Mouse (Mus musculus) CH12.LX (cell line): Measurements from ENCODE around the gene Prkcb. TPM values are rescaled to one million over a fixed set of nuclear protein-coding genes. Genes with fewer than 3 reads are reported as not detected.
A peak's percentile ranks its signal among the peaks of the same experiment; 100 is the strongest.
"Not testable (repeated sequence)": the region's sequence is repeated elsewhere in the genome, so short reads cannot be mapped to it uniquely, and the experiment has no call there.

Experiments used
- DNase-seq: peaks from one replicate; pipeline ENCODE4 v3.0.0-alpha.2; 2013; ENCODE audit errors: extremely low read depth
- H3K27ac ChIP-seq: 2 replicates; pipeline ENCODE4 v1.5.1; 2012; ENCODE audit warnings: low read depth, mild to moderate bottlenecking, control low read depth, moderate library complexity; ENCODE audit not compliant: insufficient read depth
- H3K27me3 ChIP-seq: replicated peaks from 2 replicates; pipeline ENCODE3; 2012; ENCODE audit warnings: inconsistent platforms
- H3K36me3 ChIP-seq, 2 experiments: replicated peaks in 1 of 2; 2 replicates each; pipeline versions ENCODE3 to v1.6.1; 2012; ENCODE audit warnings: inconsistent platforms in 1 of 2, low read length in 1 of 2, mild to moderate bottlenecking in 1 of 2, mixed read lengths in 1 of 2, moderate library complexity in 1 of 2; ENCODE audit not compliant: control insufficient read depth in 1 of 2, insufficient read depth in 1 of 2
- H3K4me1 ChIP-seq, 2 experiments: 2 replicates each; pipeline ENCODE4 v1.6.1; 2012; ENCODE audit warnings: inconsistent platforms in 1 of 2, moderate library complexity in 1 of 2; ENCODE audit not compliant: insufficient read depth in 2 of 2, control insufficient read depth in 1 of 2
- H3K4me2 ChIP-seq: 2 replicates; pipeline ENCODE4 v1.6.1; 2012; ENCODE audit warnings: low read depth, mild to moderate bottlenecking, control low read depth; ENCODE audit not compliant: poor library complexity, insufficient read depth, severe bottlenecking
- H3K4me3 ChIP-seq, 3 experiments: fragments of 150-350 bp in 1 of 3; sonication (generic) in 1 of 3; replicated peaks in 1 of 3; 2 replicates each; pipeline versions ENCODE3 to v1.5.1; 2011 to 2012; ENCODE audit warnings: low read depth in 2 of 3, low read length in 2 of 3, mild to moderate bottlenecking in 2 of 3, moderate library complexity in 2 of 3, control low read depth in 1 of 3, improper control_type of control experiment in 1 of 3, inconsistent platforms in 1 of 3, mixed read lengths in 1 of 3; ENCODE audit not compliant: poor library complexity in 1 of 3
- H3K79me2 ChIP-seq: replicated peaks from 2 replicates; pipeline ENCODE4 v1.6.1; 2012; ENCODE audit warnings: mild to moderate bottlenecking, moderate library complexity; ENCODE audit not compliant: control insufficient read depth, poor library complexity, insufficient read depth, severe bottlenecking; ENCODE audit errors: extremely low read depth
- H3K9ac ChIP-seq: 2 replicates; pipeline ENCODE4 v1.6.1; 2012; ENCODE audit warnings: low read depth, mild to moderate bottlenecking, control low read depth, moderate library complexity; ENCODE audit not compliant: insufficient read depth
- H3K9me3 ChIP-seq: replicated peaks from 2 replicates; pipeline ENCODE3; 2012; ENCODE audit warnings: low read length, inconsistent platforms, mixed read lengths
- BHLHE40 ChIP-seq: IDR thresholded peaks from 2 replicates; pipeline ENCODE4 v1.6.1; 2011; ENCODE audit warnings: mild to moderate bottlenecking, low read depth, low read length, improper control_type of control experiment
- CTCF ChIP-seq, 2 experiments: IDR thresholded peaks in 1 of 2; conservative IDR thresholded peaks in 1 of 2; 2 replicates each; pipeline ENCODE4 v1.5.1; 2011 to 2012; ENCODE audit warnings: low read depth in 2 of 2, low read length in 2 of 2, improper control_type of control experiment in 1 of 2, inconsistent platforms in 1 of 2, mild to moderate bottlenecking in 1 of 2, moderate library complexity in 1 of 2
- HCFC1 ChIP-seq: IDR thresholded peaks from 2 replicates; pipeline ENCODE4 v1.6.1; 2012; ENCODE audit warnings: low read depth, mild to moderate bottlenecking, inconsistent platforms, low read length, improper control_type of control experiment
- JUN ChIP-seq: IDR thresholded peaks from 2 replicates; pipeline ENCODE4 v1.6.1; 2011; ENCODE audit warnings: low read depth, mild to moderate bottlenecking, low read length, improper control_type of control experiment, moderate library complexity; ENCODE audit not compliant: insufficient read depth
- JUND ChIP-seq: conservative IDR thresholded peaks from 2 replicates; pipeline ENCODE4 v1.6.1; 2011; ENCODE audit warnings: low read depth, low read length, improper control_type of control experiment
- MAX ChIP-seq: IDR thresholded peaks from 2 replicates; pipeline ENCODE4 v1.6.1; 2011; ENCODE audit warnings: low read length, improper control_type of control experiment
- MYC ChIP-seq: IDR thresholded peaks from 2 replicates; pipeline ENCODE4 v1.6.1; 2011; ENCODE audit warnings: low read depth, mild to moderate bottlenecking, improper control_type of control experiment, low read length
- RAD21 ChIP-seq: IDR thresholded peaks from 2 replicates; pipeline ENCODE4 v1.6.1; 2011; ENCODE audit warnings: low read depth, mild to moderate bottlenecking, low read length, improper control_type of control experiment, moderate library complexity
- SMC3 ChIP-seq: IDR thresholded peaks from 2 replicates; pipeline ENCODE4 v1.6.1; 2011; ENCODE audit warnings: low read depth, low read length, improper control_type of control experiment
- ZMIZ1 ChIP-seq: IDR thresholded peaks from 2 replicates; pipeline ENCODE4 v1.6.1; 2012; ENCODE audit warnings: low read depth, mild to moderate bottlenecking, inconsistent platforms, low read length, improper control_type of control experiment
- dilution Hi-C: fragments of 300-500 bp; cut with MboI; formaldehyde crosslinking; loops from 2 replicates; pipeline ENCODE4 v1.14.3; 2020; ENCODE audit warnings: low sequenced_read_pairs; ENCODE audit not compliant: extremely low pct_unique_long_range_greater_than_20kb, extremely low pct_ligation_motif_present
- in situ Hi-C: fragments of 300-500 bp; cut with MboI; formaldehyde crosslinking; loops from 3 replicates; pipeline ENCODE4 v1.14.3; 2019; ENCODE audit warnings: low sequenced_read_pairs, low pct_ligation_motif_present, low pct_unique_long_range_greater_than_20kb, mixed read lengths
- polyA plus RNA-seq: library from polyadenylated mRNA; unstranded; fragments of >175 nt; gene quantifications from 2 replicates; pipeline ENCODE4 v1.2.1, GENCODE M21; 2012; ENCODE audit warnings: low read depth; ENCODE audit not compliant: insufficient read length
- total RNA-seq, 2 experiments: library from RNA; depleted of rRNA; stranded (reverse); fragments of 300-350 nt in 1 of 2; fragments of >200 nt in 1 of 2; gene quantifications; 2 replicates each; pipeline ENCODE4 v1.2.3; 2012 to 2014

The Prkcb gene
- total and polyA plus RNA-seq, 3 experiments = 323 to 463 (median 337) TPM

- H3K27me3 ChIP-seq = no peaks in the 10 kb centered on the region
- dilution Hi-C loops = no loop called here
- no peak overlapping the region for H3K4me3 ChIP-seq
- peaks cover 14 to 47% of the 10 kb centered on the region in 2 experiments; a peak in 3 of 4 replicates for H3K4me1 ChIP-seq
- H3K36me3 ChIP-seq = no peaks in the 10 kb centered on the region
- H3K27ac ChIP-seq = no peak overlapping the region
- no peak overlapping the region for H3K9ac ChIP-seq
- H3K79me2 ChIP-seq = no peaks in the 10 kb centered on the region
- TF ChIP-seq HCFC1 (no peak), CTCF (conservative IDR thresholded peaks at IDR 0.05 in 1 of 2, IDR thresholded peaks at IDR 0.05 in 1 of 2; ENCODE audit: low read depth in 2 of 2, low read length in 2 of 2) (peak; percentile 80 to 85), RAD21 (peak; percentile 57), JUND (no peak), MAX (no peak), SMC3 (peak; percentile 73), ZMIZ1 (no peak)
- TF ChIP-seq, all 38 proteins: peak for 3
- DNase-seq = peak; percentile 71
- H3K9me3 ChIP-seq = no peaks in the 10 kb centered on the region
- no peak overlapping the region for H3K4me2 ChIP-seq
- in situ Hi-C loops = no loop called here
Observed at GRCm38 (mm10) chr7:122242260-122242659, 46.3 kb upstream of the Prkcb start.

DNA sequence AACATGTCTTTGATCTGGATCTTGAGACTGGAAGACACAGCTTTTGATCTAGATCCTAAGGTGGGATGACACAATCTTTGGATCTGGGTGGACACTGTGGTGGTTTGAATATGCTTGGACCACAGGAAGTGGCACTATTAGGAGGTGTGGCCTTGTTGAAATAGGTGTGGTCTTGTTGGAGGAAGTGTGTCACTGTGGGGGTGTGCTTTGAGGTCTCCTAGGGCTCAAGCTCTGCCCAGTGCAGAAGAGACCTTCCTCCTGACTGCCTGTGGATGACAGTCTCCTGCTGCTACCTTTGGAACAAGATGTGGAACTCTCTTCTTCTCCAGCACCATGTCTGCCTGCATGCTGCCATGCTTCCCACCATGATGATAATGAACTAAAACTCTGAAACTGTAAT, 45.8 kb upstream of the Prkcb start:
- H3K27me3 ChIP-seq, dilution Hi-C loops, H3K79me2 ChIP-seq, H3K36me3 ChIP-seq, H3K9me3 ChIP-seq, H3K27ac ChIP-seq, H3K9ac ChIP-seq, H3K4me2 ChIP-seq, H3K4me3 ChIP-seq, DNase-seq, in situ Hi-C loops: not testable (repeated sequence)
- H3K4me1 ChIP-seq = peaks cover 15 to 50% of the 10 kb centered on the region in 2 experiments; a peak in 3 of 4 replicates

- dilution Hi-C loops (no loop called here), in situ Hi-C loops (no loop called here)
- no peak for TF ChIP-seq MYC
- no peak for TF ChIP-seq JUN
- TF ChIP-seq BHLHE40 = no peak
- Histone ChIP-seq H3K9me3 (no peaks in the 10 kb centered on the region), H3K4me3 (no peak overlapping the region), H3K36me3 (no peaks in the 10 kb centered on the region), H3K27me3 (no peaks in the 10 kb centered on the region), H3K4me1 (peaks cover 22 to 65% of the 10 kb centered on the region in 2 experiments; a peak in 3 of 4 replicates), H3K9ac (no peak overlapping the region), H3K4me2 (no peak overlapping the region), H3K27ac (no peak overlapping the region), H3K79me2 (no peaks in the 10 kb centered on the region)
- no peak for DNase-seq
Observed at GRCm38 (mm10) chr7:122244166-122244565, 44.4 kb upstream of the Prkcb start.
